Mouse (Mus musculus) E14TG2a.4 (cell line): ENCODE measurements around the gene Clcnka.

Experiments used
- CTCF ChIP-seq: conservative IDR thresholded peaks from 2 replicates; pipeline ENCODE4 v1.5.1; 2014; ENCODE audit warnings: low read length
- NANOG ChIP-seq: IDR thresholded peaks from 2 replicates; pipeline ENCODE4 v1.6.1; 2014; ENCODE audit warnings: borderline replicate concordance, low read length, mixed read lengths

GRCm38 (mm10) chr4:141415924-141416323 lies 17.4 kb upstream of the Clcnka start, which contains the start of gene Clcnkb:
- TF ChIP-seq CTCF: no peak
- no peak for TF ChIP-seq NANOG
